Mouse (Mus musculus) E14TG2a.4 (cell line): ENCODE measurements around the gene Stard8.

Experiments used
- CTCF ChIP-seq: conservative IDR thresholded peaks from 2 replicates; pipeline ENCODE4 v1.5.1; 2014; ENCODE audit warnings: low read length
- POU5F1 ChIP-seq: IDR thresholded peaks from 2 replicates; pipeline ENCODE4 v1.6.1; 2014; ENCODE audit warnings: low read length, borderline replicate concordance

GRCm38 (mm10) chrX:99020215-99020614 lies 17.2 kb downstream of the Stard8 start:
- TF ChIP-seq CTCF (no peak), POU5F1 (no peak)
